Mouse (Mus musculus): ENCODE data around the gene 1600014C23Rik.
A peak's percentile ranks its signal among the peaks of the same experiment; 100 is the strongest.

1600014C23Rik gene

GRCm38 (mm10) chr17:45733735-45734301 is at the start of gene 1600014C23Rik:
Gene 1600014C23Rik, minus strand, starts transcription at chr17:45733844.
- DNase-seq, result no peak

GRCm38 (mm10) chr17:45778446-45778845 is 44.8 kb upstream of the 1600014C23Rik start:
- peak; percentile 61 for DNase-seq

DNA sequence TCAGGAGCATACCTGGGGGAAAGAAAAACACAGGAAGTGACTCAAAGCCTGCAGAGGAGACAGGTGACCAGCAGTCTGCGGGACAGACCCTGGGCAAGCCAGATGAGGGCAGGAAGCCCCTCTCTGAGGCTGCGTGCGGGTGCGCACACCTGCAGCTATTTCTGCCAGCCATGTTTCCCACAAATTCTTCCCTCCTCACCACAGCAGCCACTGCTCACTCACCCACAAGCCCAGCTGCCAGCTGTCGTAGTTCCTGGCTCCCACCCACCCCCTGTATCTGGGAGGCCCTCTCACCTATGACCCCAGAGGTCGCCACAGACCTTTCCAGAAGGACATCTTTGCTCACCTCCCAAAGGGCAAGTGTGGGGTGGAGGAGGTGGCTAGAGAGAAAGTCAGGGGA is 43.8 kb upstream of the 1600014C23Rik start:
- DNase-seq, result no peak

DNA sequence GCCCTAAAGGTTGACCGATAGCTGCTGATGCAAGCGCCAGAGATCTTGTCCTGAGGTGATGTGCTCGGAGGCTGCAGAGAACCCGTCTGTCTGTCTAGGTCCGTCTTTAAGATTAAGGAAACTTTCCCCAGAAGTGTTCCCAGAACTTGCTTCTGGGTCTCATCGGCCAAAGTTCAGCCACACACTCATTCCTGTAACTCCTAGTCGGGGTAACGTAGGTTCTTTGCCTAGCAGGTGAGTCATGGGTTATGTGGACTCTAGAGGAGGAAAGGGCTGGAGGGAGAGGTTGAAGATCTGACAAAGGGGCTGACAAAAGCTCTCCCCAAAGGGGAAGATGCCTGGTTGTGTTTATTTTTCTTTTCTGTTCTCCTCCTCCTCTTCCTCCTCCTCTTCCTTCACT is 42.5 kb upstream of the 1600014C23Rik start:
- DNase-seq, result no peak

DNA sequence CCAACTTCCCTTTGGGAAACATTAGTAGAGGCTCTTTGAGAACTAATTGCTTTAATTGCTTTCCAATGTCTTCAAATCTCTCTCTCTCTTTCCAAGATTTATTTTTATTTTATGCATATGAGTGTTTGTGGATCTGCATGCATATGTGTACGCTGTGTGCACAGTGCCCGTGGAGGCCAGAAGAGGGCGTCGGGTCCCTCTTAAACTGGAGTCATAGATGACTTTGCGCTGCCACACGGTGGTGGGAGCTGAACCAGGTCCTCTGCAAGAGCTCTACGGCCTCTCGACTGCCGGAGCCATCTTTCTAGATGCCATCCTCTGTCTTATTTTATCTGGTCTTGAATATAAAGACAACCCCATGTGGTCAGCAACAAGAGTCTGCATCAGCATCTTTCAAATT is 41.8 kb upstream of the 1600014C23Rik start:
- no peak for DNase-seq

GRCm38 (mm10) chr17:45772566-45772965 is 38.9 kb upstream of the 1600014C23Rik start:
- DNase-seq, result no peak

DNA sequence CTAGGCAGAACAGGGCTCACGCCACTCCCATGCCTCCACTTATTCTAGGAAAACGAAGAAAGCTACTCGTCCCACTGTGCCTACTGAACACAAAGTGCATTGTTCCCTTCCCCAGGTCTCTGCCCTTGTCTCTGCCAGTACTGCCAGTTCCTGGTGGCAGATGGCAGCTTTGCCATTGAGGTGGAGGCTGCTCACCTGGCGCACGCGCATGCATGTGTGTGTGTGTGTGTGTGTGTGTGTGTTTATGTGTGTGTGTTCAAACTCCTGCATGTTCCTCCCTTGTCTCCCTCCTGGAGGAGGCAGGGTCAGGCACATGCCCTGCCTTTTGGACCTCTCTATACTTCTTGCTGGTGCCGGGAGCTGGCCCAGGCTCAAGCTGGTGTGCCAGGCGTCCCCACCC is 38.5 kb upstream of the 1600014C23Rik start:
- no peak for DNase-seq

DNA sequence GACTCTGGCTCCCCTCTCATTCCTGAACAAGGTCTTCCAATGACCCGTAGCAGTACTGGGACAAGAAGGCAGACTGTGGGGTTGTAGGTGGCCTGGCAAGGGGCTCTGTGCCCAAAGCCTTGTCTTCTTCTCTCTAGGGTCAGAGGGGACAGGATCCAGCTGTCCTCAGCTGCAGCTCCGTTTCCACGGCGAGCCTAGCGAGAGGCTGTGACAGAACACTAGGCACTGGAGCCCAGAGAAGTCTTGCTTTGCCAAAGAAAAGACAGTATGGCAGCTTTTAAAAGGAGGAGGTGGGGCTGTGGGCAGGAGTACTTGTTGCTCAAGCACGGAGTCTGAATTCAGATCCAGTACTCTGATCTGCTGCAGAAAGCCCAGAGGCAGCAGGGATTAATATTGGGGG is 36.8 kb upstream of the 1600014C23Rik start:
- DNase-seq, result peak; percentile 64

GRCm38 (mm10) chr17:45769821-45770220 is 36.2 kb upstream of the 1600014C23Rik start:
- peak; percentile 28 for DNase-seq

GRCm38 (mm10) chr17:45767536-45768146 is 34.0 kb upstream of the 1600014C23Rik start:
- DNase-seq, result peak; percentile 79

GRCm38 (mm10) chr17:45766735-45767535 is 33.3 kb upstream of the 1600014C23Rik start:
- peak; percentile 98 for DNase-seq

DNA sequence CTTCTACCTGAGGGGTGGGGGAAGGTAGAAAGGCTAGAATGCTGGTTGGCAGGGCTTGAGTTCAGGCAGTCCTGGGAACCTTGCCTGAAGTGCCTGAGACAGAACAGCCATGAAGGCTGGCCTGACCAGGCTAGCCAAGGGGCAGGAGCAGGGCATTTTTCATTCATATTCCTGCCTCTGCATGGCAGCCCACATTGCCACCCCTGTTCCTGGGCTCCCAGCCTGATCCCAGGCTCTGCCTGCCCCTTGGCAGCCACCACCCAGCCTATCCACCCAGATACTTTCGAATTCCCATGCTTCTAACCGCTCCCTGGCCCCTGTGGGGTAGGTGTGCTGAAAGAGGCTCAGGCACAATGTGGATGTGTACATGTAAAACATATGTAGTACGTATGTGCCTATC is 32.3 kb upstream of the 1600014C23Rik start:
- DNase-seq, result no peak

DNA sequence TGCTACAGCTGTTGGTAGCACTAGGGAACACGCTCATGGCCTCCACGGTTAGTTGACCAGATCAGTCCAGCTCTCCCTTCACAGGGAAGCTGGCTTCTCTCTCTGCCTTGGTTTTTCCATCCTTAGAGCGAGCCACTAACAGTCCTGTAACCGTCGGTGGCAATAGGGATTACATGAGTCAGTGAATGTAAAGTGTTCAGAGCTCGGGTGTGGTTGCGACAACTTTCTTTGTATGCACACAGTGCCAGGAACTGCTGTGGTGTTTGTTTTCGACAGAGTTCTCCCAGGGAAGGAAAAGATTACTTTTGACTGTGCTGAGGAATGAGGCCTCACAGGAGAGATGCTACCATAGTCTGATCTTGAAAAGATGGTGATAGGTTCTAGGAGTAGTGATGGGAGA is 29.5 kb upstream of the 1600014C23Rik start:
- no peak for DNase-seq

GRCm38 (mm10) chr17:45761902-45762301 is 28.3 kb upstream of the 1600014C23Rik start:
- no peak for DNase-seq

GRCm38 (mm10) chr17:45760965-45761645 is 27.5 kb upstream of the 1600014C23Rik start:
- peak; percentile 44 for DNase-seq

- DNase-seq, result no peak
Measured at GRCm38 (mm10) chr17:45759751-45760150, 26.1 kb upstream of the 1600014C23Rik start.

- DNase-seq, result no peak
Measured at GRCm38 (mm10) chr17:45758808-45759207, 25.2 kb upstream of the 1600014C23Rik start.

DNA sequence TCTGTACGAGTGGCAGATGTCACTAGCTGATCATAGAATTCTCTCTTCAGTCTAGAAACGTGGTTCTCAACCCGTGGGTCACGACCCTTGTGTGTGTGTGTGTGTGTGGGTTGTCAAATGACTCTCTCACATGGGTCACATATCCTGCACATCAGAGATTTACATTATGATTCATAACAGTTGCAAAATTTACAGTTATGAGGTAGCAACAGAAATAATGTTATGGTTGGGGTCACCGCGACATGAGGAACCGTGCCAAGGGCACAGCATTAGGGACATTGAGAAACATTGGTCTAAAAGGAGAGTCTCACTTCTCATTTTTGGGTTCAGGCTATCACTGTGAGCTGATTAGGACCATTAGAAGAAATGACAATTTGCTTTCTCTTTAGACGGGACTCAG is 24.3 kb upstream of the 1600014C23Rik start:
- DNase-seq, result no peak

DNA sequence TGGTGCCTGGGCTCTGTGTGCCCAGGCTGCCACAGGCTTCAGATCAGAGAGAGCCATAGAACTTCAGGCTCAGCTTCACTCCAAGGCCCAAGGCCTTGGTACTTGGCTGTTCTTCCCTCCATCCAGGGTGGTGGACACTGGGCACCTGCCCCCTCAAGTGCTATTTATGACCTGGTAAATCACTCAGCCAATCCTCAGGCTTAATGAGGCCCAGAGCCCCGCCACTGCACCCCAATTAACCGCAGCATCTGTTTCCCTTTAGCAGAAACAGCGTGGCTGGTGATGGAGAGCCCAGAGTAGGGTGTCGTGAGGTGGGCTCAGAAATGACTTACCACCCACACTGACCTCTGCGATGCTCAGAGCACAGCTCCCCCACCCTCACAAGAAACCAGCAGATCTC is 23.2 kb upstream of the 1600014C23Rik start:
- no peak for DNase-seq

GRCm38 (mm10) chr17:45756391-45756790 is 22.7 kb upstream of the 1600014C23Rik start:
- DNase-seq, result no peak

DNA sequence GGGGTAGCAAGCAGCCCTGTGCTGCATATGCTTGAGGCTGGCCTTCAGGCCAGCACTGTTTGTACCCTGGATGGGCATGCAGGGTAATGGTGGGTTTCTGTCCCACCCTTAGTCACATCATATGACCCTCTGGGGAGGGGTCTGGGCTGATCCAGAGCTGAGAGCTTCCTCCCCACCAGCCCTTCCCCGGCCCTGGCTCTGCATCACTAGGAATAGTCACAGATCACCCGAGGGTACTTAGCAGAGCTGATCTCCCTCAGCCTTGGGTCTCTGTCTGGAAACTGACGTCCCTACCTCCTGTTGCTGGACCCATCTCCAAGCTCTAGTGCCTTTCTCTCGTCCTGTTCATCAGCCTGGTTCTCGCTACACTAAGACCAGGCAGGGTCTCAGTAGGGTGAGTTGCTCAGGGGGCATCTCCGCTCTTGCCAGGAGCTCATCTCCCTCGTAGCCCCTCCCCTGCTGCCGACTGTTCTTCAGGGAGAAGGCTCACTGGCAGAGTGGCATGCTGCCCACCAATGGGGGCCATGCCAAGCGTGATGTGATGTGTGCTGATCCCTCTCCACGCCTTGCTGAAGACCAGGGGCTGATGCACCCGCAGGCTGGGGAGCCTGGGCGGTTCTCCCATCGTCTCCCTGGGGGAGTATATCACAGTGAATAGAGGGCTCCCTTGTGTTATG is 20.7 kb upstream of the 1600014C23Rik start:
- DNase-seq, result no peak

GRCm38 (mm10) chr17:45752678-45753077 is 19.0 kb upstream of the 1600014C23Rik start:
- peak; percentile 60 for DNase-seq

- no peak for DNase-seq
Measured at GRCm38 (mm10) chr17:45752053-45752452, 18.4 kb upstream of the 1600014C23Rik start.

All from lung, postnatal 36 days (tissue).